In the genomic region with DNA sequence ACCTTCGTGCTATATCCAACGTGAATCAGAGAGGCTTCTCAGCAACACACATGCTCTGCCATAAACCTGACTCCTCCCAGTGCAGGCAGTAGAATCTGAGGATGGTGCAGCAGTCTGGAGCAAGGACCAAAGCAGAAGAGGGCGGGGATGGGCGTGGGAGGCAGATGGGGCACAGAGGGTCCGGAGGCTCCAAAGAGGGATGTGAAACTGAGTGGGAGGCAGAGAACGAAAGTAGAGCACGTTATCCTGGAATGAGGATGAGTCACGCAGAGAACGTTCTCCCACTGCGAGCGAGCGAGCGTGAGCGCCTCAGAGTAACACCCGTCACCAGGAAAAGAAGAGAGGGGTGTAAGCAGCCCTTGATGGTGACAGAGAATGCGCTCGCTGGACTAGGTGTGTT, we compare ENCODE assay signal across 8 mouse cellular contexts. TPM values are rescaled to one million over a fixed set of nuclear protein-coding genes. Genes with fewer than 3 reads are reported as not detected.
DNase-seq lines count a peak whose midpoint lies in the region; ATAC-seq and TF ChIP-seq lines count a peak whose summit lies in the region.

No protein-coding gene starts in this region.

- H3K9me3 ChIP-seq in forebrain, embryonic 12.5 days = no peaks in the 10 kb centered on the region

- TF ChIP-seq POLR2A in heart, adult 2 months (IDR thresholded peaks at IDR 0.05; ENCODE audit: insufficient read depth, low read depth, low read length) = no peak
- no peak for TF ChIP-seq POLR2A in thymus, adult 2 months (IDR thresholded peaks at IDR 0.05; ENCODE audit: control insufficient read depth, extremely low read depth, insufficient read depth, low read length, poor library complexity)

- TF ChIP-seq CTCF in heart, adult 2 months (IDR thresholded peaks at IDR 0.05) = no peak
- TF ChIP-seq CTCF in thymus, adult 2 months (IDR thresholded peaks at IDR 0.05; ENCODE audit: borderline replicate concordance, control insufficient read depth, extremely low read depth, insufficient read depth, low read length, poor library complexity) = no peak

- no peak for ATAC-seq in forebrain, embryonic 12.5 days (ENCODE audit: low FRiP score)

- TF ChIP-seq EP300 in heart, adult 2 months (IDR thresholded peaks at IDR 0.05; ENCODE audit: insufficient read depth, low read depth, low read length) = no peak

- DNase-seq in ovary, adult 18-20 months (ENCODE audit: low spot score) = peak; percentile 53
- DNase-seq in ovary, postnatal 14 days (ENCODE audit: low spot score) = no peak
- peak; percentile 39 to 66 for DNase-seq in heart, adult 2 months
- DNase-seq in layer of hippocampus, postnatal 36 days = peak; percentile 56 to 61
- peak; percentile 78 to 79 for DNase-seq in monocyte, adult 2 months (ENCODE audit: low read depth in 1 of 2, low spot score in 2 of 2)
- DNase-seq in thymus, adult 2 months = no peak
- no peak for DNase-seq in c-Kit-positive CD71-positive TER-119-positive erythroid progenitor cells, embryonic 14.5 days (ENCODE audit: low spot score)

- H3K79me2 ChIP-seq in heart, adult 2 months (replicated peaks; ENCODE audit: control insufficient read depth, insufficient read depth, low read length) = no peaks in the 10 kb centered on the region

- no peak overlapping the region for H3K27ac ChIP-seq in heart, adult 2 months
- H3K27ac ChIP-seq in thymus, adult 2 months (ENCODE audit: control insufficient read depth, insufficient read depth, low read length) = no peak overlapping the region
- H3K27ac ChIP-seq in forebrain, embryonic 12.5 days = no peak overlapping the region

- peaks cover 6% of the 10 kb centered on the region for H3K4me1 ChIP-seq in heart, adult 2 months (ENCODE audit: control insufficient read depth, insufficient read depth, low read length)
- no peaks in the 10 kb centered on the region for H3K4me1 ChIP-seq in thymus, adult 2 months (replicated peaks; ENCODE audit: control insufficient read depth, insufficient read depth, low read length)
- peaks cover 3% of the 10 kb centered on the region; the same call in 1 of the 2 replicates for H3K4me1 ChIP-seq in forebrain, embryonic 12.5 days

- 48% methylated on average over 17 of the region's 17 CpGs for WGBS in heart, adult 2 months
- 84% methylated on average over 17 of the region's 17 CpGs for whole genome bisulfite sequencing in thymus, adult 2 months
- WGBS in forebrain, embryonic 12.5 days = 90% methylated on average over 17 of the region's 17 CpGs

- no peak overlapping the region for H3K9ac ChIP-seq in heart, adult 2 months (ENCODE audit: low read depth, low read length)
- no peak overlapping the region for H3K9ac ChIP-seq in forebrain, embryonic 12.5 days

- no peak overlapping the region for H3K4me2 ChIP-seq in forebrain, embryonic 12.5 days

- H3K36me3 ChIP-seq in heart, adult 2 months (ENCODE audit: control insufficient read depth, insufficient read depth, low read length) = no peaks in the 10 kb centered on the region; the same call in 1 of the 2 replicates
- no peaks in the 10 kb centered on the region for H3K36me3 ChIP-seq in thymus, adult 2 months (ENCODE audit: control insufficient read depth, insufficient read depth, low read length)
- H3K36me3 ChIP-seq in forebrain, embryonic 12.5 days (replicated peaks) = no peaks in the 10 kb centered on the region

- intact Hi-C loops in heart, adult 2 months (cut with DNase I) = no loop called here

- no peaks in the 10 kb centered on the region for H3K27me3 ChIP-seq in heart, adult 2 months (ENCODE audit: control insufficient read depth, insufficient read depth, low read length)
- H3K27me3 ChIP-seq in thymus, adult 2 months (ENCODE audit: control insufficient read depth, insufficient read depth, low read length) = no peaks in the 10 kb centered on the region
- no peaks in the 10 kb centered on the region for H3K27me3 ChIP-seq in forebrain, embryonic 12.5 days

- H3K4me3 ChIP-seq in heart, adult 2 months = no peak overlapping the region
- no peak overlapping the region for H3K4me3 ChIP-seq in thymus, adult 2 months (ENCODE audit: control insufficient read depth, insufficient read depth, low read length)
- H3K4me3 ChIP-seq in forebrain, embryonic 12.5 days (replicated peaks) = no peak overlapping the region

RNA-seq across cellular contexts. Expression of gene Slc30a1, which starts 12.2 kb away (rescaled TPM):
- 10 to 100 TPM; 17.1 to 18.6 TPM for total RNA-seq in heart, adult 2 months (2021)
- 5.3 and 11.4 TPM in 2 replicates for polyA plus RNA-seq in heart, adult 2 months (2012; rRNA removed)
- 10 to 100 TPM; 32.2 to 33.7 TPM for total RNA-seq in layer of hippocampus, postnatal 36 days (2021)
- polyA plus RNA-seq in thymus, adult 2 months (2012; rRNA removed) = 8.4 and 9.1 TPM in 2 replicates
- polyA plus RNA-seq in forebrain, embryonic 12.5 days (2016; fragmentation: Nextera tagmentation; extraction: Ambion mirVana) = 2.4 and 4.2 TPM in 2 replicates

Comparison
In these comparisons a context has a peak if more than half of its experiments do, and no peak if none do; other contexts are left out.
1. DNase-seq: peak in ovary, adult 18-20 months (single experiment), heart, adult 2 months (2 of 2), layer of hippocampus, postnatal 36 days (2 of 2) and monocyte, adult 2 months (2 of 2); none in ovary, postnatal 14 days (single experiment), thymus, adult 2 months (single experiment) and c-Kit-positive CD71-positive TER-119-positive erythroid progenitor cells, embryonic 14.5 days (single experiment).